Mouse (Mus musculus): ENCODE measurements at regions not wholly inside any gene's neighbourhood (a gene's known extent, or its start where the extent isn't known, plus 50 kb on each side); places are given as distances from the start of the nearest gene placed in this dataset.

GRCm38 (mm10) chr13:53740981-53741380 is 268.1 kb upstream of the Msx2 start:
- no peak for ATAC-seq
- H3K27me3 ChIP-seq (replicated peaks; ENCODE audit: control insufficient read depth, insufficient read depth, low read length): no peaks in the 10 kb centered on the region
- 79% methylated on average over 6 of the region's 6 CpGs for WGBS

GRCm38 (mm10) chr13:53739127-53739526 is 266.3 kb upstream of the Msx2 start:
- Histone ChIP-seq H3K36me3 (ENCODE audit: control insufficient read depth, insufficient read depth, low read length) (no peaks in the 10 kb centered on the region), H3K9ac (ENCODE audit: low read depth, low read length) (no peak overlapping the region), H3K4me3 (ENCODE audit: low read length) (no peak overlapping the region), H3K9me3 (ENCODE audit: control insufficient read depth, low read length) (no peaks in the 10 kb centered on the region), H3K27me3 (replicated peaks; ENCODE audit: control insufficient read depth, insufficient read depth, low read length) (no peaks in the 10 kb centered on the region), H3K4me2 (ENCODE audit: low read depth, low read length) (no peak overlapping the region), H3K27ac (ENCODE audit: low read length) (no peak overlapping the region), H3K4me1 (ENCODE audit: control insufficient read depth, insufficient read depth, low read length) (no peaks in the 10 kb centered on the region)
- no peak for ATAC-seq
- 76% methylated on average over 3 of the region's 3 CpGs for WGBS

More at GRCm38 (mm10) chr13:53740981-53741380, 268.1 kb upstream of the Msx2 start:
- Histone ChIP-seq H3K4me1 (ENCODE audit: control insufficient read depth, insufficient read depth, low read length) (no peaks in the 10 kb centered on the region), H3K36me3 (ENCODE audit: control insufficient read depth, insufficient read depth, low read length) (no peaks in the 10 kb centered on the region), H3K4me3 (ENCODE audit: low read length) (no peak overlapping the region), H3K9ac (ENCODE audit: low read depth, low read length) (no peak overlapping the region), H3K4me2 (ENCODE audit: low read depth, low read length) (no peak overlapping the region), H3K27ac (ENCODE audit: low read length) (no peak overlapping the region), H3K9me3 (ENCODE audit: control insufficient read depth, low read length) (no peaks in the 10 kb centered on the region)

GRCm38 (mm10) chr13:53734944-53735343 is 262.1 kb upstream of the Msx2 start:
- H3K4me1 ChIP-seq (ENCODE audit: control insufficient read depth, insufficient read depth, low read length): no peaks in the 10 kb centered on the region
- no peak overlapping the region for H3K4me3 ChIP-seq (ENCODE audit: low read length)
- ATAC-seq: peak; percentile 38; the same call in 1 of the 2 replicates
- H3K36me3 ChIP-seq (ENCODE audit: control insufficient read depth, insufficient read depth, low read length): no peaks in the 10 kb centered on the region
- WGBS: 62% methylated on average over 4 of the region's 4 CpGs
- H3K9ac ChIP-seq (ENCODE audit: low read depth, low read length): no peak overlapping the region
- H3K9me3 ChIP-seq (ENCODE audit: control insufficient read depth, low read length): no peaks in the 10 kb centered on the region
- no peak overlapping the region for H3K4me2 ChIP-seq (ENCODE audit: low read depth, low read length)
- H3K27me3 ChIP-seq (replicated peaks; ENCODE audit: control insufficient read depth, insufficient read depth, low read length): no peaks in the 10 kb centered on the region
- H3K27ac ChIP-seq (ENCODE audit: low read length): no peak overlapping the region

- Histone ChIP-seq H3K4me1 (ENCODE audit: control insufficient read depth, insufficient read depth, low read length) (no peaks in the 10 kb centered on the region), H3K9me3 (ENCODE audit: control insufficient read depth, low read length) (no peaks in the 10 kb centered on the region), H3K27ac (ENCODE audit: low read length) (no peak overlapping the region), H3K27me3 (replicated peaks; ENCODE audit: control insufficient read depth, insufficient read depth, low read length) (no peaks in the 10 kb centered on the region), H3K36me3 (ENCODE audit: control insufficient read depth, insufficient read depth, low read length) (no peaks in the 10 kb centered on the region), H3K9ac (ENCODE audit: low read depth, low read length) (no peak overlapping the region), H3K4me3 (ENCODE audit: low read length) (no peak overlapping the region), H3K4me2 (ENCODE audit: low read depth, low read length) (no peak overlapping the region)
- no peak for ATAC-seq
- WGBS: 48% methylated on average over 10 of the region's 10 CpGs
Measured at GRCm38 (mm10) chr13:53730259-53730902, 257.5 kb upstream of the Msx2 start.

GRCm38 (mm10) chr13:53729848-53730247 is 257.0 kb upstream of the Msx2 start:
- Histone ChIP-seq H3K9me3 (ENCODE audit: control insufficient read depth, low read length) (no peaks in the 10 kb centered on the region), H3K4me1 (ENCODE audit: control insufficient read depth, insufficient read depth, low read length) (no peaks in the 10 kb centered on the region), H3K36me3 (ENCODE audit: control insufficient read depth, insufficient read depth, low read length) (no peaks in the 10 kb centered on the region), H3K9ac (ENCODE audit: low read depth, low read length) (no peak overlapping the region), H3K4me3 (ENCODE audit: low read length) (no peak overlapping the region), H3K27me3 (replicated peaks; ENCODE audit: control insufficient read depth, insufficient read depth, low read length) (no peaks in the 10 kb centered on the region), H3K4me2 (ENCODE audit: low read depth, low read length) (no peak overlapping the region), H3K27ac (ENCODE audit: low read length) (no peak overlapping the region)
- WGBS: 90% methylated on average over 7 of the region's 7 CpGs
- no peak for ATAC-seq

- no peak overlapping the region for H3K27ac ChIP-seq (ENCODE audit: low read length)
- no peaks in the 10 kb centered on the region for H3K9me3 ChIP-seq (ENCODE audit: control insufficient read depth, low read length)
- WGBS: 81% methylated on average over 4 of the region's 4 CpGs
- H3K36me3 ChIP-seq (ENCODE audit: control insufficient read depth, insufficient read depth, low read length): no peaks in the 10 kb centered on the region
- H3K4me2 ChIP-seq (ENCODE audit: low read depth, low read length): no peak overlapping the region
- no peaks in the 10 kb centered on the region for H3K4me1 ChIP-seq (ENCODE audit: control insufficient read depth, insufficient read depth, low read length)
- H3K4me3 ChIP-seq (ENCODE audit: low read length): no peak overlapping the region
- no peaks in the 10 kb centered on the region for H3K27me3 ChIP-seq (replicated peaks; ENCODE audit: control insufficient read depth, insufficient read depth, low read length)
- no peak overlapping the region for H3K9ac ChIP-seq (ENCODE audit: low read depth, low read length)
- no peak for ATAC-seq
Measured at GRCm38 (mm10) chr13:53726031-53726430, 253.2 kb upstream of the Msx2 start.

- Histone ChIP-seq H3K4me2 (ENCODE audit: low read depth, low read length) (no peak overlapping the region), H3K27me3 (replicated peaks; ENCODE audit: control insufficient read depth, insufficient read depth, low read length) (no peaks in the 10 kb centered on the region), H3K9me3 (ENCODE audit: control insufficient read depth, low read length) (no peaks in the 10 kb centered on the region), H3K4me3 (ENCODE audit: low read length) (no peak overlapping the region), H3K36me3 (ENCODE audit: control insufficient read depth, insufficient read depth, low read length) (no peaks in the 10 kb centered on the region), H3K4me1 (ENCODE audit: control insufficient read depth, insufficient read depth, low read length) (no peaks in the 10 kb centered on the region), H3K27ac (ENCODE audit: low read length) (no peak overlapping the region), H3K9ac (ENCODE audit: low read depth, low read length) (no peak overlapping the region)
- ATAC-seq: no peak
- 73% methylated on average over 6 of the region's 6 CpGs for WGBS
Measured at GRCm38 (mm10) chr13:53722881-53723280, 250.0 kb upstream of the Msx2 start.

GRCm38 (mm10) chr13:53721038-53721463 is 248.2 kb upstream of the Msx2 start:
- Histone ChIP-seq H3K9ac (ENCODE audit: low read depth, low read length) (no peak overlapping the region), H3K27me3 (replicated peaks; ENCODE audit: control insufficient read depth, insufficient read depth, low read length) (no peaks in the 10 kb centered on the region), H3K9me3 (ENCODE audit: control insufficient read depth, low read length) (no peaks in the 10 kb centered on the region), H3K4me1 (ENCODE audit: control insufficient read depth, insufficient read depth, low read length) (no peaks in the 10 kb centered on the region), H3K27ac (ENCODE audit: low read length) (no peak overlapping the region), H3K4me3 (ENCODE audit: low read length) (no peak overlapping the region), H3K36me3 (ENCODE audit: control insufficient read depth, insufficient read depth, low read length) (no peaks in the 10 kb centered on the region), H3K4me2 (ENCODE audit: low read depth, low read length) (no peak overlapping the region)
- ATAC-seq: no peak
- WGBS: 57% methylated on average over 9 of the region's 9 CpGs

- Histone ChIP-seq H3K4me1 (ENCODE audit: control insufficient read depth, insufficient read depth, low read length) (no peaks in the 10 kb centered on the region), H3K4me3 (ENCODE audit: low read length) (no peak overlapping the region), H3K9me3 (ENCODE audit: control insufficient read depth, low read length) (no peaks in the 10 kb centered on the region), H3K9ac (ENCODE audit: low read depth, low read length) (no peak overlapping the region), H3K4me2 (ENCODE audit: low read depth, low read length) (no peak overlapping the region), H3K36me3 (ENCODE audit: control insufficient read depth, insufficient read depth, low read length) (no peaks in the 10 kb centered on the region), H3K27ac (ENCODE audit: low read length) (no peak overlapping the region), H3K27me3 (replicated peaks; ENCODE audit: control insufficient read depth, insufficient read depth, low read length) (no peaks in the 10 kb centered on the region)
- no peak for ATAC-seq
- WGBS: 81% methylated on average over 4 of the region's 4 CpGs
Measured at GRCm38 (mm10) chr13:53717582-53717981, 244.7 kb upstream of the Msx2 start.

GRCm38 (mm10) chr13:53717086-53717485 is 244.2 kb upstream of the Msx2 start:
- Histone ChIP-seq H3K9me3 (ENCODE audit: control insufficient read depth, low read length) (no peaks in the 10 kb centered on the region), H3K4me2 (ENCODE audit: low read depth, low read length) (no peak overlapping the region), H3K36me3 (ENCODE audit: control insufficient read depth, insufficient read depth, low read length) (no peaks in the 10 kb centered on the region), H3K4me3 (ENCODE audit: low read length) (no peak overlapping the region), H3K27ac (ENCODE audit: low read length) (no peak overlapping the region), H3K9ac (ENCODE audit: low read depth, low read length) (no peak overlapping the region), H3K27me3 (replicated peaks; ENCODE audit: control insufficient read depth, insufficient read depth, low read length) (no peaks in the 10 kb centered on the region), H3K4me1 (ENCODE audit: control insufficient read depth, insufficient read depth, low read length) (no peaks in the 10 kb centered on the region)
- 64% methylated on average over 2 of the region's 2 CpGs for WGBS
- ATAC-seq: no peak
